Mouse (Mus musculus) right cerebral cortex, postnatal 14 days (tissue): ENCODE data around the gene Snrpf.
A peak's percentile ranks its signal among the peaks of the same experiment; 100 is the strongest.
"Not testable (repeated sequence)": the region's sequence is repeated elsewhere in the genome, so short reads cannot be mapped to it uniquely, and the experiment has no call there.

Experiments
- DNase-seq: peaks from one replicate; pipeline ENCODE4 v3.0.0; 2022

The Snrpf gene

GRCm38 (mm10) chr10:93574966-93575365 lies 14.5 kb downstream of the Snrpf start:
- no peak for DNase-seq

GRCm38 (mm10) chr10:93572209-93572608 lies 17.3 kb downstream of the Snrpf start:
- no peak for DNase-seq

- no peak for DNase-seq
Observed at GRCm38 (mm10) chr10:93568671-93569070, 20.8 kb downstream of the Snrpf start.

- no peak for DNase-seq
Observed at GRCm38 (mm10) chr10:93567841-93568566, 21.5 kb downstream of the Snrpf start.

- DNase-seq: no peak
Observed at GRCm38 (mm10) chr10:93567066-93567465, 22.4 kb downstream of the Snrpf start.

- no peak for DNase-seq
Observed at GRCm38 (mm10) chr10:93564518-93565090, 24.9 kb downstream of the Snrpf start.

GRCm38 (mm10) chr10:93559786-93560185 lies 29.7 kb downstream of the Snrpf start:
- no peak for DNase-seq

GRCm38 (mm10) chr10:93557971-93558370 lies 31.5 kb downstream of the Snrpf start:
- DNase-seq: not testable (repeated sequence)

- no peak for DNase-seq
Observed at GRCm38 (mm10) chr10:93552596-93552995, 36.9 kb downstream of the Snrpf start.

- DNase-seq: no peak
Observed at GRCm38 (mm10) chr10:93549821-93550220, 39.7 kb downstream of the Snrpf start.

GRCm38 (mm10) chr10:93548991-93549390 lies 40.5 kb downstream of the Snrpf start:
- DNase-seq: peak; percentile 84

GRCm38 (mm10) chr10:93547741-93548270 lies 41.7 kb downstream of the Snrpf start:
- DNase-seq: no peak

GRCm38 (mm10) chr10:93544172-93544571 lies 45.3 kb downstream of the Snrpf start:
- DNase-seq: no peak

GRCm38 (mm10) chr10:93543176-93543575 lies 46.3 kb downstream of the Snrpf start:
- DNase-seq: no peak

GRCm38 (mm10) chr10:93542356-93542755 lies 47.1 kb downstream of the Snrpf start:
- DNase-seq: no peak

GRCm38 (mm10) chr10:93541585-93541984 lies 47.9 kb downstream of the Snrpf start:
- DNase-seq: no peak

- no peak for DNase-seq
Observed at GRCm38 (mm10) chr10:93540431-93541210, 48.9 kb downstream of the Snrpf start, which contains the start of gene Ccdc38. Gene Ccdc38 (plus strand): TSS chr10:93540632.

- DNase-seq: peak; percentile 72
Observed at GRCm38 (mm10) chr10:93539775-93540430, 49.6 kb downstream of the Snrpf start, which contains the start of gene Amdhd1. Gene Amdhd1 (minus strand): TSS chr10:93540033.

GRCm38 (mm10) chr10:93538818-93539217 lies 50.7 kb downstream of the Snrpf start:
- no peak for DNase-seq

GRCm38 (mm10) chr10:93538287-93538686 lies 51.2 kb downstream of the Snrpf start:
- no peak for DNase-seq
